In the genomic region with DNA sequence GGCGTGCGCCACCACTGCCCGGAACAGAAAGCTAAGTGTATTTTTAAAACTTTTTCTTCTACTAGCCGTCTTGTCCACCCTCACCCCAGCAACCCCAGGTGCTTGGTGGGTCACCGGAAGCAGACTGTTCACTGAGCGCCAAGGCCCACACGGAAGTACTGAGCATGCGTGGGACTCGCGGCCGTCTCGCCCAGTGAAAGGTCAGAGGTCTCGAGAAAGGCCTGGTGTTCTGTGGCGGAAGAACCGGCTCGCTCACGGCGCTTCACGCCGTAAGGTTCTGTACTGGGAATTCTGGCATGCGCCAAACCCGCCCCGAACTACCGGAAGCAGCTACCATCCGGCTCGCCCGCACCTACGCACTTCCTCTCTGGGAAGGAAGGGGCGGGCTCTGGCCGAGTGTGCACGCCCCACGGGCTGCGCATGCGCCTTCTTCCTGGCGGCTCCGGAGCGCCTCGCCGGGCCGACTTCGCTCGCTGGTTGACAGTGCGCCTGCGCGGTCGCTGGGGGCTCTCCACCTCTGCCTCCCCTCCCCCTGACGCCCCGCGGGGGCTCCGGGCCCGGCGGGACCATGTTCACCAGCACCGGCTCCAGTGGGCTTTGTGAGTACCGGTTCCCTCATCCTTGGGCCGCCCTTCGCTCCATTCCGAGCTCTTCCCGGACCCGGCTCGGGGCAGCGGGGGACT, we compare ENCODE assay signal across 7 mouse cellular contexts. TPM values are rescaled to one million over a fixed set of nuclear protein-coding genes. Genes with fewer than 3 reads are reported as not detected.
DNase-seq lines count a peak whose midpoint lies in the region; ATAC-seq lines count a peak whose summit lies in the region.

A gene (plus strand): TSS at position 445 of the 683 bp plus-strand sequence.

- no peaks in the 10 kb centered on the region for H3K9me3 ChIP-seq in embryonic facial prominence, embryonic 11.5 days (replicated peaks; ENCODE audit: control insufficient read depth, low read length)
- H3K9me3 ChIP-seq in limb, embryonic 10.5 days (replicated peaks): no peaks in the 10 kb centered on the region
- H3K9me3 ChIP-seq in midbrain, embryonic 13.5 days: no peaks in the 10 kb centered on the region

- ATAC-seq in embryonic facial prominence, embryonic 11.5 days (replicated peaks; ENCODE audit: insufficient number of reproducible peaks, low FRiP score, low TSS enrichment, low read depth): peak; percentile 99
- peak; percentile 87 for ATAC-seq in granulocyte monocyte progenitor cell, adult 5-6 weeks (replicated peaks; ENCODE audit: poor library complexity, severe bottlenecking)
- peak; percentile 99 for ATAC-seq in midbrain, embryonic 13.5 days

- peak; percentile 99 for DNase-seq in adrenal gland, postnatal 14 days
- peak; percentile 98 for DNase-seq in embryonic facial prominence, embryonic 11.5 days (ENCODE audit: low spot score)
- DNase-seq in kidney, adult 11 months: peak; percentile 97
- DNase-seq in limb, embryonic 10.5 days (ENCODE audit: low spot score): peak; percentile 100
- peak; percentile 98 for DNase-seq in spleen, adult 12 weeks (ENCODE audit: low spot score)

- peak within 1 kb of the TSS; percentile 86 for H3K4me2 ChIP-seq in embryonic facial prominence, embryonic 11.5 days (ENCODE audit: low read depth, low read length)
- H3K4me2 ChIP-seq in midbrain, embryonic 13.5 days (replicated peaks): peak within 1 kb of the TSS; percentile 85

- peak within 1 kb of the TSS; percentile 92 for H3K9ac ChIP-seq in embryonic facial prominence, embryonic 11.5 days (replicated peaks; ENCODE audit: low read length)
- H3K9ac ChIP-seq in midbrain, embryonic 13.5 days (replicated peaks): peak within 1 kb of the TSS; percentile 92

- no peaks in the 10 kb centered on the region for H3K36me3 ChIP-seq in embryonic facial prominence, embryonic 11.5 days (replicated peaks; ENCODE audit: control insufficient read depth, insufficient read depth, low read depth, low read length)
- peaks cover 5% of the 10 kb centered on the region; the same call in 1 of the 2 replicates for H3K36me3 ChIP-seq in limb, embryonic 10.5 days
- H3K36me3 ChIP-seq in midbrain, embryonic 13.5 days: no peaks in the 10 kb centered on the region

- no peaks in the 10 kb centered on the region for H3K27me3 ChIP-seq in embryonic facial prominence, embryonic 11.5 days (ENCODE audit: control insufficient read depth, insufficient read depth, low read length)
- no peaks in the 10 kb centered on the region for H3K27me3 ChIP-seq in limb, embryonic 10.5 days (ENCODE audit: low read depth, poor library complexity, severe bottlenecking)
- 0 out of 2 replicates have a peak, but pooled peaks cover 3% of the 10 kb centered on the region for H3K27me3 ChIP-seq in midbrain, embryonic 13.5 days

- no peaks in the 10 kb centered on the region for H3K4me1 ChIP-seq in embryonic facial prominence, embryonic 11.5 days (ENCODE audit: control insufficient read depth, insufficient read depth, low read length)
- H3K4me1 ChIP-seq in limb, embryonic 10.5 days: peaks cover 22% of the 10 kb centered on the region
- H3K4me1 ChIP-seq in midbrain, embryonic 13.5 days (replicated peaks): peaks cover 28% of the 10 kb centered on the region

- H3K27ac ChIP-seq in embryonic facial prominence, embryonic 11.5 days (replicated peaks; ENCODE audit: low read depth, low read length): peak within 1 kb of the TSS; percentile 92
- H3K27ac ChIP-seq in limb, embryonic 10.5 days: peak within 1 kb of the TSS; percentile 93
- H3K27ac ChIP-seq in midbrain, embryonic 13.5 days: peak within 1 kb of the TSS; percentile 90

- WGBS in embryonic facial prominence, embryonic 11.5 days: under 1% methylated on average over 61 of the region's 61 CpGs
- under 1% methylated on average over 60 of the region's 61 CpGs for WGBS in limb, embryonic 10.5 days
- under 1% methylated on average over 60 of the region's 61 CpGs for WGBS in midbrain, embryonic 13.5 days

- peak within 1 kb of the TSS; percentile 93 for H3K4me3 ChIP-seq in embryonic facial prominence, embryonic 11.5 days (ENCODE audit: low read depth, low read length)
- H3K4me3 ChIP-seq in limb, embryonic 10.5 days: peak within 1 kb of the TSS; percentile 90
- H3K4me3 ChIP-seq in midbrain, embryonic 13.5 days (replicated peaks): peak within 1 kb of the TSS; percentile 84

RNA-seq across cellular contexts. Expression of the gene that starts here (rescaled TPM):
- total RNA-seq in adrenal gland, postnatal 14 days (2021): 30.3 and 34.4 TPM in 2 replicates
- polyA plus RNA-seq in embryonic facial prominence, embryonic 11.5 days (2014; fragmentation: Nextera tagmentation; extraction: Ambion mirVana): 69.4 and 71.9 TPM in 2 replicates
- 23.6 and 30.1 TPM in 2 replicates for total RNA-seq in granulocyte monocyte progenitor cell, adult 5-6 weeks (2014; fragmentation: Nextera tagmentation)
- 28.3 and 34.1 TPM in 2 replicates for total RNA-seq in granulocyte monocyte progenitor cell, adult 5-6 weeks (2017)
- polyA plus RNA-seq in limb, embryonic 10.5 days (2016; fragmentation: Nextera tagmentation; extraction: Ambion mirVana): 66.2 and 73.4 TPM in 2 replicates
- polyA plus RNA-seq in midbrain, embryonic 13.5 days (2015; fragmentation: Nextera tagmentation; extraction: Ambion mirVana): 51.2 and 53.7 TPM in 2 replicates

Comparison
In these comparisons a context has a peak if more than half of its experiments do, and no peak if none do; other contexts are left out.
1. Peak in every context shown above with its lines: DNase-seq, ATAC-seq, H3K4me3 ChIP-seq and H3K27ac ChIP-seq.